Mouse (Mus musculus) heart, embryonic 14.5 days (tissue): ENCODE results near the gene Myl4. TPM values are rescaled to one million over a fixed set of nuclear protein-coding genes. Genes with fewer than 3 reads are reported as not detected.
A peak's percentile ranks its signal among the peaks of the same experiment; 100 is the strongest.
"Not testable (repeated sequence)": the region's sequence is repeated elsewhere in the genome, so short reads cannot be mapped to it uniquely, and the experiment has no call there.

Experiments used
- ATAC-seq: fragments of 200-750 bp; cut with Nextera tagmentation; 2 replicates; pipeline ENCODE4 v1.8.0; 2017; ENCODE audit warnings: low read depth, moderate TSS enrichment; ENCODE audit not compliant: insufficient number of reproducible peaks, insufficient read depth, low FRiP score
- H3K27ac ChIP-seq, 2 experiments: fragments of 200-500 bp in 1 of 2; fragments of 300-500 bp in 1 of 2; sonication (generic) in 1 of 2; replicated peaks in 1 of 2; 2 replicates each; pipeline ENCODE4 v1.5.1; 2012 to 2014; ENCODE audit warnings: low read depth in 2 of 2, low read length in 2 of 2, control low read depth in 1 of 2, mild to moderate bottlenecking in 1 of 2, mixed read lengths in 1 of 2; ENCODE audit not compliant: control insufficient read depth in 1 of 2, insufficient read depth in 1 of 2
- H3K27me3 ChIP-seq: fragments of 300-500 bp; sonication (generic); 2 replicates; pipeline ENCODE4 v1.6.1; 2014; ENCODE audit warnings: mild to moderate bottlenecking, low read length, control low read depth; ENCODE audit not compliant: control insufficient read depth, insufficient read depth
- H3K36me3 ChIP-seq: fragments of 300-500 bp; sonication (generic); 2 replicates; pipeline ENCODE4 v1.6.1; 2014; ENCODE audit warnings: mild to moderate bottlenecking, control low read depth, low read length, mixed read lengths; ENCODE audit not compliant: control insufficient read depth, insufficient read depth
- H3K4me1 ChIP-seq, 2 experiments: fragments of 200-500 bp in 1 of 2; fragments of 300-500 bp in 1 of 2; sonication (generic) in 1 of 2; 2 replicates each; pipeline ENCODE4 v1.6.1; 2012 to 2014; ENCODE audit warnings: low read length in 2 of 2, control low read depth in 1 of 2, mixed read lengths in 1 of 2; ENCODE audit not compliant: control insufficient read depth in 2 of 2, insufficient read depth in 2 of 2
- H3K4me2 ChIP-seq: fragments of 300-500 bp; sonication (generic); 2 replicates; pipeline ENCODE4 v1.6.1; 2014; ENCODE audit warnings: mild to moderate bottlenecking, low read length
- H3K4me3 ChIP-seq, 2 experiments: fragments of 200-500 bp in 1 of 2; fragments of 300-500 bp in 1 of 2; sonication (generic) in 1 of 2; 2 replicates each; pipeline ENCODE4 v1.5.1; 2012 to 2014; ENCODE audit warnings: low read length in 2 of 2, mild to moderate bottlenecking in 2 of 2, control low read depth in 1 of 2, low read depth in 1 of 2, moderate library complexity in 1 of 2; ENCODE audit not compliant: control insufficient read depth in 1 of 2, insufficient read depth in 1 of 2
- H3K9ac ChIP-seq: fragments of 300-500 bp; sonication (generic); 2 replicates; pipeline ENCODE4 v1.6.1; 2014; ENCODE audit warnings: mild to moderate bottlenecking, low read length
- H3K9me3 ChIP-seq: fragments of 300-500 bp; sonication (generic); 2 replicates; pipeline ENCODE4 v1.6.1; 2016; ENCODE audit warnings: low read length, control low read depth; ENCODE audit not compliant: control insufficient read depth
- WGBS: fragments of 180-500 bp; shearing (Covaris S2); extraction: QIAGEN DNeasy Blood & Tissue Kit; methylation state at CpG from one replicate; pipeline ENCODE4 v1.1.7; 2014; 5-methylcytosine and 5-hydroxymethylcytosine counted together
- polyA plus RNA-seq: library from polyadenylated mRNA; unstranded; fragments of >200 nt; fragmentation: Nextera tagmentation; extraction: Ambion mirVana; gene quantifications from 2 replicates; pipeline ENCODE4 v1.2.1, GENCODE M21; 2014

Gene Myl4
- polyA plus RNA-seq, 1 experiment from 2014 or later: 2,941 TPM

- not testable (repeated sequence) for H3K36me3 ChIP-seq, H3K9ac ChIP-seq, ATAC-seq, H3K27me3 ChIP-seq, H3K27ac ChIP-seq, H3K4me3 ChIP-seq, H3K9me3 ChIP-seq, H3K4me2 ChIP-seq
- H3K4me1 ChIP-seq: peaks cover 24 to 34% of the 10 kb centered on the region in 2 experiments
- WGBS: 87% methylated on average over 8 of the region's 8 CpGs
These were observed 20.1 kb downstream of the Myl4 start for GRCm38 (mm10) chr11:104570515-104570914.

- H3K36me3 ChIP-seq, ATAC-seq, H3K9me3 ChIP-seq, H3K27me3 ChIP-seq: not testable (repeated sequence)
- H3K9ac ChIP-seq: peak overlapping the region; percentile 61; the same call in 1 of the 2 replicates
- peak overlapping the region; percentile 71 for H3K4me2 ChIP-seq
- under 1% methylated on average over 28 of the region's 28 CpGs for WGBS
- peak overlapping the region; percentile 37 to 40 for H3K4me3 ChIP-seq
- H3K27ac ChIP-seq: 0 out of 4 replicates have a peak overlapping the region, but pooled peaks of 1 of the 2 experiments have one; percentile 6
- H3K4me1 ChIP-seq: peaks cover 20 to 27% of the 10 kb centered on the region in 2 experiments
These were observed 20.9 kb downstream of the Myl4 start for GRCm38 (mm10) chr11:104571373-104571772.

- Histone ChIP-seq H3K36me3 (no peaks in the 10 kb centered on the region), H3K4me1 (peaks cover 19 to 27% of the 10 kb centered on the region in 2 experiments), H3K9ac (no peak overlapping the region), H3K4me2 (no peak overlapping the region), H3K4me3 (no peak overlapping the region), H3K27me3 (no peaks in the 10 kb centered on the region), H3K27ac (no peak overlapping the region), H3K9me3 (peaks cover 5% of the 10 kb centered on the region; the same call in 1 of the 2 replicates)
- WGBS: 53% methylated on average over 7 of the region's 7 CpGs
- ATAC-seq: no peak
These were observed 21.6 kb downstream of the Myl4 start for GRCm38 (mm10) chr11:104572091-104572490.

GRCm38 (mm10) chr11:104572566-104572965 is 22.1 kb downstream of the Myl4 start:
- Histone ChIP-seq H3K4me2 (no peak overlapping the region), H3K4me1 (peaks cover 16 to 27% of the 10 kb centered on the region in 2 experiments), H3K27me3 (no peaks in the 10 kb centered on the region), H3K9me3 (peaks cover 5% of the 10 kb centered on the region; the same call in 1 of the 2 replicates), H3K4me3 (no peak overlapping the region), H3K27ac (no peak overlapping the region), H3K36me3 (no peaks in the 10 kb centered on the region), H3K9ac (no peak overlapping the region)
- 42% methylated on average over 2 of the region's 2 CpGs for WGBS
- no peak for ATAC-seq

GRCm38 (mm10) chr11:104576772-104577612 is 26.5 kb downstream of the Myl4 start:
- WGBS: 14% methylated on average over 10 of the region's 10 CpGs
- no peaks in the 10 kb centered on the region for H3K9me3 ChIP-seq
- peak overlapping the region; percentile 99 for H3K27ac ChIP-seq
- H3K4me3 ChIP-seq: peak overlapping the region; percentile 47 to 77
- H3K36me3 ChIP-seq: peaks cover 18% of the 10 kb centered on the region
- H3K4me1 ChIP-seq: peaks cover 22 to 44% of the 10 kb centered on the region in 2 experiments
- peak overlapping the region; percentile 58 for H3K4me2 ChIP-seq
- H3K27me3 ChIP-seq: no peaks in the 10 kb centered on the region
- peak overlapping the region; percentile 76 for H3K9ac ChIP-seq
- ATAC-seq: peak; percentile 75

GRCm38 (mm10) chr11:104578074-104578473 is 27.6 kb downstream of the Myl4 start:
- Histone ChIP-seq H3K4me2 (peak overlapping the region; percentile 58), H3K36me3 (peaks cover 29% of the 10 kb centered on the region), H3K4me3 (peak overlapping the region; percentile 47 to 77), H3K9me3 (no peaks in the 10 kb centered on the region), H3K27me3 (no peaks in the 10 kb centered on the region), H3K27ac (peak overlapping the region; percentile 99), H3K9ac (peak overlapping the region; percentile 76), H3K4me1 (peaks cover 22 to 40% of the 10 kb centered on the region in 2 experiments)
- no peak; the same call in 1 of the 2 replicates for ATAC-seq
- WGBS: 13% methylated on average over 5 of the region's 5 CpGs

- Histone ChIP-seq H3K36me3 (peaks cover 39% of the 10 kb centered on the region), H3K4me2 (peak overlapping the region; percentile 58), H3K4me3 (peak overlapping the region; percentile 47 to 77), H3K9me3 (no peaks in the 10 kb centered on the region), H3K9ac (peak overlapping the region; percentile 76), H3K27me3 (no peaks in the 10 kb centered on the region), H3K27ac (peak overlapping the region; percentile 85 to 99), H3K4me1 (peaks cover 23 to 40% of the 10 kb centered on the region in 2 experiments)
- no peak for ATAC-seq
- WGBS: 33% methylated on average over 9 of the region's 9 CpGs
These were observed 28.6 kb downstream of the Myl4 start for GRCm38 (mm10) chr11:104579084-104579483.
